Mouse (Mus musculus) stomach, postnatal 0 days (tissue): Measurements from ENCODE around the gene Ccdc177.

Source experiments
- CTCF ChIP-seq: IDR thresholded peaks from 2 replicates; pipeline ENCODE4 v1.5.1; 2016; ENCODE audit warnings: antibody characterized with exemption, low read depth, mild to moderate bottlenecking, moderate library complexity
- EP300 ChIP-seq: optimal IDR thresholded peaks from 2 replicates; pipeline ENCODE3; 2016; ENCODE audit warnings: antibody characterized with exemption

DNA sequence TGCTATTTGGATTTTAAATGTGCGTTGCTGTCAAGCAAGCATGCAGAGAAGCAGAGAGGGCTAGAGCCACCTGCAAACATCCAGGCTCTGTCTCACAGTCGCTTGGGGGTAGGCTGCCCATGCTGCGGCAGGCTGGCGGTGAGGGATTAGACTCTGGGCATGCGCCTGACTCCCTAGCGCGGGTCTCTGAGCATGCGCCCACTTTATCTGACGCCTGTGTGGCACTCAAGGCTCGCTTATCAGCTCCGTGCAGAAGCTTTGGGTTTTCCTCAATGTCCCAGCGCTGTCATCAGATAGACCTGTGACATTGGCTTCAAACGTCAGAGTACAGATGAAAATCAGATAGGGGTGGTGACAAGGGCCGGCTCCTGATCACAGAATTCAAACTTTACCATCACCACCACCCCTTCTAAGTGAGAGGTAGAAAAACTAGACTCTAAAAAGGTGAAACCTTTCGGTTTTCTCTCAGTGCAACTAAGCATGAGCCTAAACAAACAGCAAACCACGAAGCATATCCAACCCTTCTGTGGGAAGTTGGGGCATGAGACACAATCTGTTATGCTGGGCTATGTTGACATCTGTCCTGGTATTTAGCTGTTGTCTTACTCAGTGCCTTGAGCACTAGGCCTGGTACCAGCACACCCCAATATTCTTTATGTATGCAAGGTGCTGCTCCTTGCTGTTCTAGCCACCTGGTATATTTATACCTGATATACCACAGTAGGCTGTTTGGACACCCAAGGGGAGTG is 17.9 kb upstream of the Ccdc177 start:
- TF ChIP-seq EP300 (no peak), CTCF (no peak)
